Mouse (Mus musculus) activated CD4-positive, CD25-positive, alpha-beta regulatory T cell (primary cell): ENCODE results near the gene Olfr698. TPM values are rescaled to one million over a fixed set of nuclear protein-coding genes. Genes with fewer than 3 reads are reported as not detected.

Source experiments
- polyA plus RNA-seq, 2 experiments: library from polyadenylated mRNA; unstranded; fragments of 100-300 nt; shearing (Covaris generic); gene quantifications; one replicate each; pipeline ENCODE4 v1.2.1; 2017

Olfr698 gene
- polyA plus RNA-seq = not detected

DNA sequence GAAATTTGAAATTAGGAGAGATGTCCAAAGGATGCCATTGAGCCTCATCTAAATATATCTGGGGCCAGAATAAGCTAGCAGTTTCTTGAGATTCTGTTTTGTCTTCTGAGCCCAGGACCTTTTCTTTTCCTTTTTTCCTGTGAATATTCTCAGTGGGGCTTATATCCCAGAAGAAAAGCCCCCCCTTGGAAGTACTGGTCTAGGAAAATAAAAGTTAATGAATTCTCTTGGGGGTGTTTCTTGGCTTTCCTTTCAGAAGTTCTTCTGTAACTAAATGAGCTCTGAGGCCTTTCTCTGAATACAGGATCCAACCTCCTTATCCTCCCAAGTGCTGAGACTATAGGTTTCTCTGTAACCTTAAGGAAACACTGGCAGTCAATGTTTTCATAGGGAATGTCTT, at the start of gene Olfr698:
Gene Olfr698, minus strand, starts transcription at position 101 of the 400 bp plus-strand sequence.

GRCm38 (mm10) chr7:106793098-106793497, 37.9 kb upstream of the Olfr698 start, which contains the start of gene Olfr699:
TSS of gene Olfr699 (minus strand) at chr7:106793198.

GRCm38 (mm10) chr7:106742343-106742742, 12.9 kb downstream of the Olfr698 start, which contains the start of gene Olfr697:
TSS of gene Olfr697 (minus strand) at chr7:106742443.

GRCm38 (mm10) chr7:106716296-106716695, 38.9 kb downstream of the Olfr698 start, which contains the start of gene Olfr695:
TSS of gene Olfr695 (minus strand) at chr7:106716396.

Other genes with a start within 250 kb of the Olfr698 start
- gene Olfr693, start 74.8 kb downstream of the Olfr698 start, polyA plus RNA-seq = not detected
- gene Olfr694, start 63.6 kb downstream of the Olfr698 start, polyA plus RNA-seq = not detected
- not detected for gene Olfr695, start 39.0 kb downstream of the Olfr698 start, polyA plus RNA-seq
- gene Olfr697, start 13.0 kb downstream of the Olfr698 start, polyA plus RNA-seq = not detected
- gene Olfr699, start 37.8 kb upstream of the Olfr698 start, polyA plus RNA-seq = under 1 TPM; 0.05 to 0.18 TPM
- not detected for gene Olfr700, start 53.4 kb upstream of the Olfr698 start, polyA plus RNA-seq
- not detected for gene Olfr701, start 58.7 kb upstream of the Olfr698 start, polyA plus RNA-seq
- gene Olfr702, start 78.5 kb upstream of the Olfr698 start, polyA plus RNA-seq = not detected
- gene Olfr703, start 88.0 kb upstream of the Olfr698 start, polyA plus RNA-seq = not detected
- gene Olfr704, start 107.8 kb upstream of the Olfr698 start, polyA plus RNA-seq = under 1 TPM in 1 of 2 experiments, not detected in 1; 0.09 TPM
- gene Olfr705, start 121.5 kb upstream of the Olfr698 start, polyA plus RNA-seq = under 1 TPM in 1 of 2 experiments, not detected in 1; 0.41 TPM
- not detected for gene Olfr706, start 132.8 kb upstream of the Olfr698 start, polyA plus RNA-seq
- gene Olfr707, start 145.8 kb upstream of the Olfr698 start, polyA plus RNA-seq = not detected
- gene Olfr1532-ps1, start 152.6 kb upstream of the Olfr698 start, polyA plus RNA-seq = under 1 TPM in 1 of 2 experiments, not detected in 1; 0.28 TPM
- gene Olfr709-ps1, start 176.8 kb upstream of the Olfr698 start, polyA plus RNA-seq = under 1 TPM in 1 of 2 experiments, not detected in 1; 0.42 TPM
- not detected for gene Olfr710, start 192.9 kb upstream of the Olfr698 start, polyA plus RNA-seq
- gene Olfr6, start 208.5 kb upstream of the Olfr698 start, polyA plus RNA-seq = under 1 TPM in 1 of 2 experiments, not detected in 1; 0.18 TPM
- gene Olfr711, start 220.1 kb upstream of the Olfr698 start, polyA plus RNA-seq = under 1 TPM in 1 of 2 experiments, not detected in 1; 0.15 TPM